Mouse (Mus musculus) thymus, postnatal 10 days (tissue): ENCODE data around the gene Pax2.

Experiments
- DNase-seq, 2 experiments: peaks; one replicate each; pipeline ENCODE4 v3.0.0; 2021; ENCODE audit warnings: low spot score in 2 of 2

Pax2 gene

GRCm38 (mm10) chr19:44781987-44782386 lies 26.1 kb downstream of the Pax2 start:
- no peak for DNase-seq

- DNase-seq: no peak
Observed at GRCm38 (mm10) chr19:44784391-44784790, 28.5 kb downstream of the Pax2 start.

- DNase-seq: no peak
Observed at GRCm38 (mm10) chr19:44788488-44788887, 32.6 kb downstream of the Pax2 start.

GRCm38 (mm10) chr19:44791981-44792380 lies 36.1 kb downstream of the Pax2 start:
- DNase-seq: no peak

GRCm38 (mm10) chr19:44797110-44798060 lies 41.5 kb downstream of the Pax2 start:
- no peak for DNase-seq

GRCm38 (mm10) chr19:44798731-44799130 lies 42.9 kb downstream of the Pax2 start:
- no peak for DNase-seq

GRCm38 (mm10) chr19:44799156-44799555 lies 43.3 kb downstream of the Pax2 start:
- no peak for DNase-seq

- no peak for DNase-seq
Observed at GRCm38 (mm10) chr19:44800327-44800726, 44.5 kb downstream of the Pax2 start.

GRCm38 (mm10) chr19:44808734-44809133 lies 52.9 kb downstream of the Pax2 start:
- no peak for DNase-seq

GRCm38 (mm10) chr19:44812666-44813429 lies 57.0 kb downstream of the Pax2 start:
- DNase-seq: no peak

- no peak for DNase-seq
Observed at GRCm38 (mm10) chr19:44815111-44815510, 59.3 kb downstream of the Pax2 start.

- no peak for DNase-seq
Observed at GRCm38 (mm10) chr19:44817403-44818128, 61.7 kb downstream of the Pax2 start.

- no peak for DNase-seq
Observed at GRCm38 (mm10) chr19:44818676-44819075, 62.8 kb downstream of the Pax2 start.

- no peak for DNase-seq
Observed at GRCm38 (mm10) chr19:44821581-44821980, 65.7 kb downstream of the Pax2 start.

- DNase-seq: no peak
Observed at GRCm38 (mm10) chr19:44822295-44822694, 66.5 kb downstream of the Pax2 start.

GRCm38 (mm10) chr19:44823657-44824056 lies 67.8 kb downstream of the Pax2 start:
- no peak for DNase-seq

- DNase-seq: no peak
Observed at GRCm38 (mm10) chr19:44825216-44825768, 69.4 kb downstream of the Pax2 start.

GRCm38 (mm10) chr19:44825819-44826218 lies 70.0 kb downstream of the Pax2 start:
- DNase-seq: no peak

GRCm38 (mm10) chr19:44833391-44833790 lies 77.5 kb downstream of the Pax2 start:
- no peak for DNase-seq

- DNase-seq: no peak
Observed at GRCm38 (mm10) chr19:44834218-44835041, 78.6 kb downstream of the Pax2 start.
